Mouse (Mus musculus): ENCODE data around the gene Fus.

GRCm38 (mm10) chr7:127946470-127947023 lies 20.7 kb upstream of the Fus start, which contains the start of gene Prss36:
- TF ChIP-seq CTCF (IDR thresholded peaks at IDR 0.05; ENCODE audit: low read depth, low read length): no peak
- TF ChIP-seq POLR2A (IDR thresholded peaks at IDR 0.05; ENCODE audit: extremely low read depth, insufficient read depth, low read length): no peak

All from liver, adult 2 months (tissue).